Mouse (Mus musculus) liver (tissue): Measurements from ENCODE around the gene Nsun4.

Experiments
- DNase-seq: peaks from one replicate; pipeline ENCODE4 v3.0.0-alpha.2; 2020; ENCODE audit warnings: mixed read lengths

Nsun4 gene

DNA sequence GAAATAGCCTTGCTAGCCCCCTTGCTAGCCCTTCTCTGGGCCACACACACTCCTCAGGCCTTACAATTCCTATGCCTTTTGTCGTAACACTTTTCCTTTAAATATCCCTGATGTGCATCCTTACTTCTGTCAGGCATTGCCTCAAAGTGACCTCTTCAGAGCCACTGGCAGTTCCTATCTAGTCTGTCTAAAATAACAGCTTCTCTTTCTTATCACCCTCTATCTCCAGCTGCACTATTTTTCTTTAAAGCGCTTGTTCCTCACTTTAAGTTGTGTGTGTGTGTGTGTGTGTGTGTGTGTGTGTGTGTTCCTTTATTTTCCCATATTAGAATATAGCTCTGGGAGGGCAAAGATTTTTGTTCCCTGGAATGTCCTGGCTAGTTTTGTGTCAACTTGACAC is 7.1 kb downstream of the Nsun4 start:
- no peak for DNase-seq

DNA sequence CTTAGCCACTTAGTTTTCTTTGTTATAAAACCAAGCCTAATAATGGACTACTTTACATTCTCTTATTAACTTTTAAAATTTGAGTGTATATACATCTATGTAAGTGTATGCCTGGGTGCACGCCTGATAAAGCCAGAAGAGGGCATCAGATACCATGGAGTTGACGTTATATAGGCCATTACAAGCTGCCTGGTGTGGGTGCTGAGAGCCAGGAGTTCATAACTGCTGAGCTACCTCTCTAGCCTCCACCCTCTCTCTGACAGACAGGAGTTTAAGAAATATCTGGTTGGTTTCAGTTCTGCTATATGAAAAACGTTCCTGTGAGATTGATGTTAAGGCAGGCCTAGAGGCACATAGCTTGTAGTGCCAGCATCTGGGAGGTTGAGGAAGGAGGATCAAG is 11.5 kb downstream of the Nsun4 start:
- DNase-seq = no peak

DNA sequence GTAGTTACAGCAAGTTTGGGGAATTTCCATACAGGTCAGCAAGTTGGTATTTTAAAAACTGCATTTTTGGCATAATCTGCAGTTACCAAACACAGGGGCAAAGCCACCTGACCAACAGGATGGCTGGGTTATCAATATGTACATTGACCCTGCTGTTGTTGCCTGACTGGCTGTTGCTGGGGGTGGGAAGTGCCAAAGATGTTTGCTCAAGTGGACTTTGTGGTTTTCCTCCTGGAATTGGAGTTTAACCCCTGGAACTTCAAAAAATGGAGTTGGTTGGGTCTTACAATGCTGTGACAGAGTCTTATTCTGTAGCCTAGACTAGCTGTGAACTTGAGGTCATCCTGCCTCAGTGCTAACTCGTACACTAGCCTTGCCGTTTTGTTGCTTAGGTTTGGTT is 13.2 kb downstream of the Nsun4 start:
- DNase-seq = no peak

DNA sequence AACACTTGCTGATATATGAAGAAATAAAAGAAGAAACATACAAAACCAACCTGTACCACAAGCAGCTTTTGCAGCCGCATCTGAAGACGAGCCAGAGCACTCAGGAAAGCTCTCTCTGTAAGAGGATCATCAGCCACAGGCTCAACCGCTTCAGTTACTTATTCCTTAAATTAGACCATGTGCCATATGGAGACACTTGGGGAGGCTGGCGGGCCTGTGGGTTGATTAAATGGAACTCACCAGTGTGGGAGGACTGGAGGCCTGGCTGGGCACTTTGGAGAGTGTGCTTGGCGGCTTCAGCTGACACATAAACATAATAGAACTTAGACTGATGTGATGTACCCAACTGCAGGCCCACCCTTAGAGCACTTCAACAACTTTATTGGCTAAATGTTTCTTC is 20.3 kb downstream of the Nsun4 start:
- DNase-seq = no peak

DNA sequence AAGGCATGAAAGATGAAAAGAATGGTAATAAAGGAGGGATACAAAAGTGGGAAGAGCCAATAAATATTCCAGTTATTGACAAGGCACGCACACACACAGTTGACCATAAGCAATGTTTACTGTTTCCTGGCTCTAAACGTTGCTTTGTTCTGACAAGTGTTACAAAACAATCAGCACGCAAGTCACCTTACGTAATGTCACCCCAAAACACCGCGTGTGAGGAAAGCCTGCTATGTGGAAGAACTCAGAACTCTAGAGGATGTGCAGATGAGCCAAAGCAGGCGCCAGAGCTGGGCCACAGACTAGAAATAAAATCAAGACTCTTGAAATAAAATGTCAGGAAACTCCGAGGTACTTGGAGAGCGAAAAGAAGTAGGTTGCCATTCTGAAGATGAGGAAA is 20.8 kb downstream of the Nsun4 start:
- DNase-seq = no peak

DNA sequence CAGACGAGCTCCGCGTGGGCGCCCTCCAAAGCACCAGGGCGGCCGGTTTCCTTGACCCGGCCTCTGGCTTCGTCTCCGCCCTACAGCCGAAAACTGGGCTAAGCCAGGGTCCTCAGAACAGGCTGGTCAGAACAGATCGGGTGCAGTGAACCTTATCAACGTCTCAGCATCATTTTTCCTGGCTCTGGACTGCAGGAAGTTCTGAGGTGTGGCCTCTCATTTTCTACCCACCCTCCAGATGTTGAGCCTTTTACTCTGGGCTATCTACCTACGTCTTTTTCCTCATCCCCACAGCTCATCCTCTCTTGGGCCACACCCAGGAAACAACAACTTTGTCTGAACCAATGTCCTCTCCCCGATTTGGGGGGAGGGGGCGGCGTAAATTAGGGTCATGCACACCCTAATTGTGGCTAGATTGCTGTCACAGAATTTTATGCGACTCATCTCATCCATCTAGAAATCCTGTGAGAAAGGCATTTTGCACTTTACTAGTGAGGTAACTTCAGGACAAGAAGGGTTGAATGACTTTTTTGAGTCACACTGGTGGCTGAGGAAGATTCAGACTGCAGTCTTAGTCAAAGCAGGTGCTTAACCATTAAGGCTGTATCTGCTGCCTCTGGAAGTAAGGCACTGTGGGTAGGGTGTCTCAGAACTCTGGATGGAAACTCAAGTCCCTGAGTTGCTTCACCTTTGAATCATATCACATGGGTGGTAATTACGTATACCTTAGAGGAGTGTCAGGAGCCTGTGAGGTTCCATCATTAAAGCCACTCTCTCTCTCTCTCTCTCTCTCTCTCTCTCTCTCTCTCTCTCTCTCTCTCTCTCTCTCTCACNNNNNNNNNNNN is 35.6 kb downstream of the Nsun4 start, which contains the start of gene Faah:
TSS of gene Faah (minus strand) at position 25 of the 845 bp plus-strand sequence.
- no peak for DNase-seq

DNA sequence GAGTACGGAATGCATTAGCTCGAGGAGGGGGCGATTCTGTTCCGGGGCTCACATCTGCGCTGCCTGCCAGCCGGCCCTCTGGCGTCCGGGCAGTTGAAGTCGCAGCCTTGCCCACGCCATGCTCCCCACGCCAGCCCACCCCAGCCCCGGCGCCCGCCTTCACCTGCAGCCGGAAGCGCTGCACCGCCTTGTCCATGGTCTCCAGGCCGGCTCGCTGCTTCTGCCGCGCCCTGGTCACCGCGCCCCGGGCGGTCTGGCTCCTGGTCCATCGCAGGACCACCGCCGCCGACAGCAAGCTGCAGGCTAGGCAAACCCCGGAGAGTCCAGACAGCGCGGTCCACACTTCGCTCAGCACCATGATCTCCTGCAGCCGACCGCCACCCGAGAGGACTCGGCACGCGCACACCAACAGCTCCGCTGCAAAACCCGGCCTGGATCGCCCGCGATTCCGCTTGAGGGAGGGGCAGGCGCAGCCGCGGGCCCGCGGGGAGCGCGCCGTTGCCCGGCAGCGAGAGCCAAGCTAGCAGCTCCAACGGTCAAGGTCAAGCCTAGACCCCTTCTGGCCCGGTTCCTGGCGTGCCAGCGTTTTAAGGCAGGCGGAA is 36.3 kb downstream of the Nsun4 start:
- DNase-seq = peak; percentile 60

DNA sequence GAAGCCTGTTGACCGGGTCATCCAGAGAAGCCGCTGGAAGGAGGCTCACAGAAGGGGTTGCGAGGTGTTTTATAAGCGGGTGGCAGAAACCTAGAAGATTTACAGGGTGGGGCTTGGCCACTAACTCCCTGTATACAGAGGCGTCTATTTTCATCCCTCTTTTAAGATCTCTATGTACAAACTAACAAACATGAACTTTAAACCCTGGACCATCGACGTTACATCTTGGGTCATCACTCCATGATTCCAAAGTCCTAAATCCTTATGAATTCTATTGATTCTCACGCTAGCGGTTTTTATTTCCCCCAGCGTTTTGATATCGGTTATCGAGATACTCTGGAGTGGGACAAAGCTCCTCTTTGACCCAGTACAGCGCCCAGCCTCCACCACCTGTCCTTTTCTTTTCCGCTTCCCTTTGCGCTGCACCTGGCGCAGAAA is 36.8 kb downstream of the Nsun4 start:
- no peak for DNase-seq

DNA sequence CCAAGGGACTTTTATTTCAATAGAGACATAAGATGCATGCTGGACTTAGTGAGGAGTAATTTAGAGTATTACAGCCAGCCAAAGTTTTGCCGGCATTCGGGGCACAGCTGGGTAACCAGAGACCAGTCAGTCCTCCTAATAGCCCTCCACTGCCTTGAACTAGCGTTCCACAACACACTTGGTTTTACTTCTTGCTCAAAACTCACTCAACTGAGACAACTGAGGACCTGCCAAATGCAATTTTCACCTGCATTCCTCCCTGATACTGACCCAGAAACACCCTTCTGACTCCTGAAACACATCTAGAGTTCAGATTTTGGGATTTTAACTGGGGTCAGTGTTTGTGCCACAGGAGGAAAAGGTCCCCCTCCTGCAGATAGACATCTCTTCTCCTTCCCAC is 37.3 kb downstream of the Nsun4 start:
- no peak for DNase-seq

DNA sequence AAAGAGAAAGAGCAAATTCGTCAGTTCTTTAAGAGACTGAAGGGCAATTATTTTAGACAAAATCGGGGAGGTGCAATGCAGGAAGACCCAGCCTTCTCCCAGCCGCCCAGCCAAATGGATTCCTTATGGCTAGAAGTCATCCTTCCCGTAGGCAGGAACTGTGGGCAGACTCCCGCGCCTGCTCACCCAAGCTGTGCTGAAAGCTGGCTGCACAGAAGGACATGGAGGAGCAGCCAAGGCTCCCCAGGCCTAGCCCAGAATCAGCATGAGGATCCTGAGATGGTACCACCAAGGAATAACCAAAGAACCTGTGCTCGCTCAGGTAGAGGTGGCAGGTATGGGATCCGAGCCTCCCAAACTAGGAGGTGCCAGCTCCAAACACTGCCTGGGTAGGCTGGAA is 37.7 kb downstream of the Nsun4 start:
- no peak for DNase-seq

DNA sequence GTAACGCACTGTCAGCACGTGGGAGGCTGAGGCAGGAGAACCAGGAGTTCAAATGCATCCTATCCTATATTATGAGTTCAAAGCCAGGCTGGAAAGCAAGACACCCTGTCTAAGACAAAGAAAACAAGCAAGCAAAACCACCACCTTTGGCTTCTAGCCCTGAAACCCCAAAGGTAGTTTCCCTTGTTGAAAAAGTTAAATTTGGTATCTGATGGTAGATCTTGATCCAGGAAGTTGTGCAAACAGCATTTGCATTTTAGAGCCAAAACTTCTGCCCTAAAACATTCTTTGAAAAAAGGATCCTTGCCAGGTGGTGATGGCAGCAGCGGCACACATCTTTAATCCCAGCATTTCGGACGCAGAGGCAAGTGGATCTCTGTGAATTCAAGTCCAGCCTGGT is 38.2 kb downstream of the Nsun4 start:
- DNase-seq = no peak

DNA sequence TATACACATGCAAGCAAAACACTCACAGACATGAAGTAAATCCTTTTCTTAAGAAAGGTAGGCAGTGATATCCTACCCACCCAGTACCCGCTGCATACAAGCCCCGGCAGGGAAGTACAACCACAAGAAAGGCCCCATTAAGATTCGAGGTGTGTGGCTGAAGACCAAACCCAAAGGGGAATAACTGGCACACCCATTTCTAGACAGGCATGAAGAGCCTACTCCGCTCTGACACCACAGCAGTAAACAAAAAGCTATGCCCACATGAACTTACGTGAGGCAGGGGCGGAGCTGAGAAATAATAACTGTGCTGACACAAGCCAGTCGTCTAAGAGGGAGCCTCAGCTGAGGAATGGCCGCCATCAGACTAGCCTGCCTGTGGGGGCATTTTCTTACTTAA is 43.5 kb downstream of the Nsun4 start:
- DNase-seq = no peak

DNA sequence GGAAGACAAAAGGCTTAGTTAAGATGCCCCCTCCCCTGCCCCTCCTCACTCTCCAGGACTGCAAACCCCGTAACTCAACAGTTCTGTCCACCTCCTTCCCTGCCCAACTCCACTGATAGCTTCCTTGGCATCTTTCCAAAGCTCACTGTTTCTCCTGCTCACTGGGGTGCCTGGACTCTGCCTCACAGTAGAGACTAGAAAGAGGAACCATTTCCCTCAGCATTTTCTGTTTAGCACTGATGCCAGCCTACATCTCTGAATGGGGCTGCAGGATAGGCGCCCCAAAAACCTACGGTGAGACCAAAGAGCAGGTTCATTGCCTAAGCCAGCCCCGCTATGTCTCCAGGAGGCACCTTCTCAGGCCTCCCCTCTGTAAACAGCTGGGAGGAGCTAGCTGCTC is 52.5 kb downstream of the Nsun4 start:
- no peak for DNase-seq

DNA sequence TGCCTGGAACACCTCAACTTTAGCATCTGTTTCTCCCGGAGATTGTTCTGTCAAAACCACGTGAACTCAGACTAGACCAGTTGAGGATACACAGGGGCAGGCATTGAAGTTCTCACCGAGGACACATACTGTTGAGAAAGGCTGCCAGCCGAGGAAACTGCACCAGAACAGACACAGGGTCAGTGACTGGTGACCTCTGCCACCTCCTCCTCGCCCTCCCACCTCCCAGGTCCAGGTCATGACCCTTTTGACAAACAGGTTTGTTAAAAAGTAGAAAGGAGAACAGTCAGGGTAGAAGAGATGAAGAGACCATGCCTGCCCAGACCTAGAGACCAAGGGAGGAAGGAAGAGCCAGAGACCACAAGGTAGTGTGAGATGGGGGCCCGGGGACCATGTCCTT is 53.0 kb downstream of the Nsun4 start:
- DNase-seq = peak; percentile 31

DNA sequence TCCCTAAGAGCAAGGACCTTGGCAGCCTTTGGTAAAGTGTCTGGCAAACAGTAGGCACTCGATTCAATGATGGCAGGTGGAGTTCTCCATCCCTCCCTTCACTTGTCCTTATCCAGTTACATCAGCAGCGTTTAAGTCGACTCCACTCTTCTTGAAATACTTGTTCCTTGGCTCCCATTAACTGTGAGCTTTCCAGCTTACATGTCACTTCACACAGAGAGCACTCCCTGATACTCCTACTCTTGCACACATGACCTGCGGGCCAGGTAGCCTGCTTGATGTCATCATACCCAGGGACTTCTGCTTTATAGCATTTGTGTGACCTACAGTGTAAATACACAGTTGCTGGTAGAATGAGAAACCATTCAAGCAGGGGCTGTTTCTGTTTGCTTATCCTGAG is 56.9 kb downstream of the Nsun4 start:
- no peak for DNase-seq

DNA sequence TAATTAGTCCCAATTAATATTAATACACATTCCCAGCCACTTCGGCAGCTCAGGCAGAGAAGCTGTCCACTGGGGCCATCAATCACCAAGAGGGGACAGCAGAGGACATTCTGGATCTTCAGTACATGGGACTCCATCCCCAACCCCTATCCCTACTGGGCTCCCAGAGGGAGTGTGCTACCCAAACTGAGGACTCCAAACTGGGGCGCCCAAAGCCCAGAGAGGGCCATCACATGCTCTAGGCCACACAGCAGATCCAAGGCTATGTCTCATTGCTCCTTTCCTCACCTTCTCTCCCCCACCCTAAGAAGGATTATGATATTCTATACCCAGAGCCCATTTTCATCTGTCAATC is 58.3 kb downstream of the Nsun4 start:
- no peak for DNase-seq

DNA sequence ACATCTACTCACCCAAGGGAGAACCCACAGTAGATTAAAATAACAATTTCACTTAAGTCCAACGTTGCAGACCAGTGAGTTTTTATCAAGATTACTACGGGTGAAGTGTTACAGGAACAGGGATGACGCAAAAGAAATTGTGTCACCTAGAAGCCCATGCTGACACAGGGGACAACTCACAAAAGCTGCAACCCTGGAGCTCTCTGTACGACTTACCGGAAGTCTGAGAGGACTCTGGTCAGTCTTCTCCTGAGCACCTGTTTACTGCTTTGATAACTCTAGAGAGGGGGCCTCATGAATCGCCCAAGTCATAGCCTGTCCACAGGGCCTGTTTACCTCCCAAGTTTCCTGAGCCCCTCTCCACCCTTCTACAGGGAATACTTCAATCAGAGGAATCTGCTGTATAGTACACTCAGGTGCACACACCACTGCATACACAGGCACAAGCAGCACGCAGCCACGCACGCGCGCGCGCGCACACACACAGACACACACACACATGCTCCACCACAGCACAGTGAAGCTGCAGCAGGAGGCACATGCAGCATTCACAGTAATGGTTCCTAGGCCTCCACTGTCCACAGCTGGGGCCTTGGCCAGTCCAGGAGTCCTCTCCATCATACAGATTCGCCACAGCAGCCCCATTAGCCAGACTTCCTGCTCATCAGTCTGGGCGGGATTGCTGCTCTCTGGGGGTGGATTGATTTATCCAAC is 58.9 kb downstream of the Nsun4 start:
- no peak for DNase-seq

DNA sequence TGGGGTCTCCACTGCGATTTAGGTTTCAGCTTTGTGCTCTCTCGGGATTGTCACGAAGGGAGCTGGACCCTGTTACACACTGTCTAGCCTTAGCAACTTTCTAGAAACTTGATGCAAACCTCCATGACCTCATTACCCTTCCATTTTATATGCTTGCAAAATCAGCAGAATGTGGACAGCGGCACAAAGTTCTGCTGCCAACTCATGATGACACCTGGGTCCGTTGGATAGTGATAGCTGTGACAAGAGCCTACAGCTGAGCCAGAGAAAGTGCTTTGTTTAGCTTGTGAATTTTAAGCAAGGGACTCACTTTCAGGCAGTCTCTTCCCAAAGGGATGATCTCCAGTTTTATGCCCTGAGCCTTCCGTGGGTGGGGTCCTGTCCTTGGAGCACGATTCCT is 64.3 kb downstream of the Nsun4 start:
- no peak for DNase-seq

DNA sequence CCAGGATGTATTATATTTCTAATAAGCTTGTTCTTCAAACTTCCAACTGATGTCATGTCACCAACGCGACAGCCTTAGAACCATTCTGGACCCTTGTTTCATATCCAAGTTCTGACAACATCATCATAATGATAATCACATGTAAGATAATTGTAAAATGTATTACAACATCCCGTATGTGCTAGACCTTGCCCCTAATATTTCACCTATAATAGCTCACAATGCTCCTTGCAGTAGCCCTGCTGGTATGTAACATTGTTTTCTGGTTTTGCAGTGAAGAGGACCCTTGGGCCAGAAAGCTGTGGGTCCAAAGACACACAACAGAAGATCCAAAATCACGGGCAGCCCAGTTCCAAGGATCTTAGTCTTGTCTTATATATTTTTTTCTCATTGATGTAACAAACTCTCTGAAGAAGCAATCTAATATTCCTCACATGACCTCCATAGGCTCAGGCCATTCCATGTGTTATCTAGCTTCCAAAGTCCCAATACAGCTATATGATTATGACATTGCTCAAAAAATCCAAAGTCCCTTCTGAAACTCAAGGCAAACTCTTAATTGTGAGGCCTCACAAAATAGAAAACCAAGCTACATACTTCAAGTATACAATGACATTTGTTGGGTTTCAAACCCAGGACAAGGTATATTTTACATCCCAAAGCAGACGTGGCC is 65.7 kb downstream of the Nsun4 start:
- no peak for DNase-seq

DNA sequence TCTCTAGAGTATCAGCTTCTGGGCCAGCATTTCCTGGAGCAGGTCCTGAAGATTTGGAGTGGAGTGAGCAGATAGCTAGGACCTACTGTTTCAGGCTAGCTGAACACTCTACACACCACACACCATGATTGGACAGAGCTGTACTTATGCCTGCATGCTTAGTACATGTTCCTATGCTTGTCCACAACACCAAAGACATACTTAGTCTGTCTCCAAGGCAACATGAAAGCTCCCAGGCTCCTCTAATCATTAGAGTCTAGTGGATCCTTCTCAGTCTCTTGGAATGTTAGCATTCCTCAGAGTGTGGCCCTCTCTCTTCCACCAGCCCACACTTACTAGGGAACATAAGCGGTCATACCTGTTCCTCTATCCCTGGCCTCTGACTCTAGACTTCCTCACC is 66.2 kb downstream of the Nsun4 start:
- no peak for DNase-seq

DNA sequence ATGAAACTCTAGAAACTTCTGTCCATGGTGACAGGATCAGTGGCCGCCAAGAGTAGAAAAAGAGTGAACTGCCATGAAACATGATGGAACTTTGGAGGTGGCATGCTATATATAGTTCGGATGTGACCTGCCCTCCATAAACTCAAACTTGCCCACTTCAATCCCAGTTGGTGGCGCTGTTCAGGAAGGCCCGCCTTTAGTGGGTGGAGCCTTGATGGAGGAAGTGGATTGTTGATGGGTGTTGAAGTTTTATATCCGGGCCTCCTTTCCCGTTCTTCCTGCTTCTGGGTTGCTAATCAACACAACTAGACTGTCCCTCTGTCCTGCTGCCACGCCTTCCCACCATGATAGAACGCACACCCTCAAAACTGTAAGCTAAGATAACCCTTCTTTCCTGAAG is 68.7 kb downstream of the Nsun4 start:
- peak; percentile 13 for DNase-seq

DNA sequence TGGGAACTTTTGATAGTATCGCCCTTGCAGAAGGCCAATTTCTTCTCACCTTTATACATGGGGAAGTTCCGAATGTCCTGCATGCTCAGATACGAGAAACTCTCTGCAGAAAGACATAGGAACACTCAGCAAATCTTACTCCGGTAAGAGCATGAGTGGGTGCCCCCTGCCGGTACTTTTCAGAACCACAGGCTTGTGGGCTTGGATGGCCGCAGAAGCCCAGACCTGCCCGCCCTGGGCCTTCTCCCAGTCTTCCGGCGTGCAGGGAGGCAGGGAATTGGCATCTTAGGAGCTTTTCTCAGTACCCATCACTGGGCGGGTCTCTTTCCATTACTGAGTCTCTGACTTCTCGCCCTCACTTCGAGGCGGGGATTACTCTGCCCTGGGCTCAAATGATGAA is 69.6 kb downstream of the Nsun4 start:
- DNase-seq = peak; percentile 78
